Mouse (Mus musculus): Measurements from ENCODE around the gene Olfr1046. TPM values are rescaled to one million over a fixed set of nuclear protein-coding genes. Genes with fewer than 3 reads are reported as not detected.

Olfr1046 gene
- polyA plus RNA-seq, 1 experiment from 2014 or later: not detected

Other genes with a start within 250 kb of the Olfr1046 start
- not detected in 2 replicates for gene Olfr1029, start 245.4 kb downstream of the Olfr1046 start, polyA plus RNA-seq (2015; fragmentation: Nextera tagmentation; extraction: Ambion mirVana)
- gene Olfr1030, start 240.0 kb downstream of the Olfr1046 start, polyA plus RNA-seq (2015; fragmentation: Nextera tagmentation; extraction: Ambion mirVana): not detected in 2 replicates
- gene Olfr1031, start 229.0 kb downstream of the Olfr1046 start, polyA plus RNA-seq (2015; fragmentation: Nextera tagmentation; extraction: Ambion mirVana): not detected in 2 replicates
- gene Olfr1032, start 213.8 kb downstream of the Olfr1046 start, polyA plus RNA-seq (2015; fragmentation: Nextera tagmentation; extraction: Ambion mirVana): not detected in 2 replicates
- gene Olfr1033, start 198.7 kb downstream of the Olfr1046 start, polyA plus RNA-seq (2015; fragmentation: Nextera tagmentation; extraction: Ambion mirVana): not detected in 2 replicates
- gene Olfr1034, start 173.5 kb downstream of the Olfr1046 start, polyA plus RNA-seq (2015; fragmentation: Nextera tagmentation; extraction: Ambion mirVana): not detected in 2 replicates
- gene Olfr1036, start 145.3 kb downstream of the Olfr1046 start, polyA plus RNA-seq (2015; fragmentation: Nextera tagmentation; extraction: Ambion mirVana): not detected in 2 replicates
- not detected in 2 replicates for gene Olfr1037, start 131.9 kb downstream of the Olfr1046 start, polyA plus RNA-seq (2015; fragmentation: Nextera tagmentation; extraction: Ambion mirVana)
- not detected in 2 replicates for gene Olfr1039, start 83.4 kb downstream of the Olfr1046 start, polyA plus RNA-seq (2015; fragmentation: Nextera tagmentation; extraction: Ambion mirVana)
- not detected in 2 replicates for gene Olfr1040, start 72.6 kb downstream of the Olfr1046 start, polyA plus RNA-seq (2015; fragmentation: Nextera tagmentation; extraction: Ambion mirVana)
- gene Olfr1042, start 57.5 kb downstream of the Olfr1046 start, polyA plus RNA-seq (2015; fragmentation: Nextera tagmentation; extraction: Ambion mirVana): not detected in 2 replicates
- not detected in 2 replicates for gene Olfr1043, start 51.8 kb downstream of the Olfr1046 start, polyA plus RNA-seq (2015; fragmentation: Nextera tagmentation; extraction: Ambion mirVana)
- not detected in 2 replicates for gene Olfr1044, start 41.5 kb downstream of the Olfr1046 start, polyA plus RNA-seq (2015; fragmentation: Nextera tagmentation; extraction: Ambion mirVana)
- gene Olfr52, start 33.6 kb downstream of the Olfr1046 start, polyA plus RNA-seq (2015; fragmentation: Nextera tagmentation; extraction: Ambion mirVana): not detected in 2 replicates
- gene Olfr1045, start 16.3 kb downstream of the Olfr1046 start, polyA plus RNA-seq (2015; fragmentation: Nextera tagmentation; extraction: Ambion mirVana): not detected in 2 replicates
- not detected in 2 replicates for gene Olfr1047, start 12.1 kb upstream of the Olfr1046 start, polyA plus RNA-seq (2015; fragmentation: Nextera tagmentation; extraction: Ambion mirVana)
- not detected in 2 replicates for gene Olfr1048, start 21.0 kb upstream of the Olfr1046 start, polyA plus RNA-seq (2015; fragmentation: Nextera tagmentation; extraction: Ambion mirVana)
- gene Olfr1049, start 39.0 kb upstream of the Olfr1046 start, polyA plus RNA-seq (2015; fragmentation: Nextera tagmentation; extraction: Ambion mirVana): not detected in 2 replicates
- not detected in 2 replicates for gene Olfr1051, start 59.8 kb upstream of the Olfr1046 start, polyA plus RNA-seq (2015; fragmentation: Nextera tagmentation; extraction: Ambion mirVana)
- gene Olfr1052, start 73.1 kb upstream of the Olfr1046 start, polyA plus RNA-seq (2015; fragmentation: Nextera tagmentation; extraction: Ambion mirVana): not detected in 2 replicates
- gene Olfr1053, start 96.0 kb upstream of the Olfr1046 start, polyA plus RNA-seq (2015; fragmentation: Nextera tagmentation; extraction: Ambion mirVana): not detected in 2 replicates
- not detected in 2 replicates for gene Olfr1054, start 116.1 kb upstream of the Olfr1046 start, polyA plus RNA-seq (2015; fragmentation: Nextera tagmentation; extraction: Ambion mirVana)
- not detected in 2 replicates for gene Olfr1055, start 131.0 kb upstream of the Olfr1046 start, polyA plus RNA-seq (2015; fragmentation: Nextera tagmentation; extraction: Ambion mirVana)
- gene Olfr1056, start 143.2 kb upstream of the Olfr1046 start, polyA plus RNA-seq (2015; fragmentation: Nextera tagmentation; extraction: Ambion mirVana): not detected in 2 replicates
- not detected in 2 replicates for gene Olfr1057, start 159.1 kb upstream of the Olfr1046 start, polyA plus RNA-seq (2015; fragmentation: Nextera tagmentation; extraction: Ambion mirVana)
- not detected in 2 replicates for gene Olfr1058, start 169.2 kb upstream of the Olfr1046 start, polyA plus RNA-seq (2015; fragmentation: Nextera tagmentation; extraction: Ambion mirVana)
- not detected in 2 replicates for gene Olfr1061, start 194.7 kb upstream of the Olfr1046 start, polyA plus RNA-seq (2015; fragmentation: Nextera tagmentation; extraction: Ambion mirVana)
- gene Olfr1062, start 207.4 kb upstream of the Olfr1046 start, polyA plus RNA-seq (2015; fragmentation: Nextera tagmentation; extraction: Ambion mirVana): not detected in 2 replicates
- not detected in 2 replicates for gene Olfr1065, start 231.3 kb upstream of the Olfr1046 start, polyA plus RNA-seq (2015; fragmentation: Nextera tagmentation; extraction: Ambion mirVana)
- gene Olfr1066, start 237.0 kb upstream of the Olfr1046 start, polyA plus RNA-seq (2015; fragmentation: Nextera tagmentation; extraction: Ambion mirVana): not detected in 2 replicates